Mouse (Mus musculus) CH12.LX (cell line): Measurements from ENCODE around the gene Chrna10. TPM values are rescaled to one million over a fixed set of nuclear protein-coding genes. Genes with fewer than 3 reads are reported as not detected.

Source experiments
- DNase-seq: peaks from one replicate; pipeline ENCODE4 v3.0.0-alpha.2; 2013; ENCODE audit errors: extremely low read depth
- H3K27ac ChIP-seq: 2 replicates; pipeline ENCODE4 v1.5.1; 2012; ENCODE audit warnings: low read depth, mild to moderate bottlenecking, control low read depth, moderate library complexity; ENCODE audit not compliant: insufficient read depth
- H3K27me3 ChIP-seq: replicated peaks from 2 replicates; pipeline ENCODE3; 2012; ENCODE audit warnings: inconsistent platforms
- H3K36me3 ChIP-seq, 2 experiments: replicated peaks in 1 of 2; 2 replicates each; pipeline versions ENCODE3 to v1.6.1; 2012; ENCODE audit warnings: inconsistent platforms in 1 of 2, low read length in 1 of 2, mild to moderate bottlenecking in 1 of 2, mixed read lengths in 1 of 2, moderate library complexity in 1 of 2; ENCODE audit not compliant: control insufficient read depth in 1 of 2, insufficient read depth in 1 of 2
- H3K4me1 ChIP-seq, 2 experiments: 2 replicates each; pipeline ENCODE4 v1.6.1; 2012; ENCODE audit warnings: inconsistent platforms in 1 of 2, moderate library complexity in 1 of 2; ENCODE audit not compliant: insufficient read depth in 2 of 2, control insufficient read depth in 1 of 2
- H3K4me2 ChIP-seq: 2 replicates; pipeline ENCODE4 v1.6.1; 2012; ENCODE audit warnings: low read depth, mild to moderate bottlenecking, control low read depth; ENCODE audit not compliant: poor library complexity, insufficient read depth, severe bottlenecking
- H3K4me3 ChIP-seq, 3 experiments: fragments of 150-350 bp in 1 of 3; sonication (generic) in 1 of 3; replicated peaks in 1 of 3; 2 replicates each; pipeline versions ENCODE3 to v1.5.1; 2011 to 2012; ENCODE audit warnings: low read depth in 2 of 3, low read length in 2 of 3, mild to moderate bottlenecking in 2 of 3, moderate library complexity in 2 of 3, control low read depth in 1 of 3, improper control_type of control experiment in 1 of 3, inconsistent platforms in 1 of 3, mixed read lengths in 1 of 3; ENCODE audit not compliant: poor library complexity in 1 of 3
- H3K79me2 ChIP-seq: replicated peaks from 2 replicates; pipeline ENCODE4 v1.6.1; 2012; ENCODE audit warnings: mild to moderate bottlenecking, moderate library complexity; ENCODE audit not compliant: control insufficient read depth, poor library complexity, insufficient read depth, severe bottlenecking; ENCODE audit errors: extremely low read depth
- H3K9ac ChIP-seq: 2 replicates; pipeline ENCODE4 v1.6.1; 2012; ENCODE audit warnings: low read depth, mild to moderate bottlenecking, control low read depth, moderate library complexity; ENCODE audit not compliant: insufficient read depth
- H3K9me3 ChIP-seq: replicated peaks from 2 replicates; pipeline ENCODE3; 2012; ENCODE audit warnings: low read length, inconsistent platforms, mixed read lengths
- BHLHE40 ChIP-seq: IDR thresholded peaks from 2 replicates; pipeline ENCODE4 v1.6.1; 2011; ENCODE audit warnings: mild to moderate bottlenecking, low read depth, low read length, improper control_type of control experiment
- CHD1 ChIP-seq: IDR thresholded peaks from 2 replicates; pipeline ENCODE4 v1.6.1; 2012; ENCODE audit warnings: low read depth, low read length, improper control_type of control experiment, inconsistent platforms
- CTCF ChIP-seq, 2 experiments: IDR thresholded peaks in 1 of 2; conservative IDR thresholded peaks in 1 of 2; 2 replicates each; pipeline ENCODE4 v1.5.1; 2011 to 2012; ENCODE audit warnings: low read depth in 2 of 2, low read length in 2 of 2, improper control_type of control experiment in 1 of 2, inconsistent platforms in 1 of 2, mild to moderate bottlenecking in 1 of 2, moderate library complexity in 1 of 2
- E2F4 ChIP-seq: IDR thresholded peaks from 2 replicates; pipeline ENCODE4 v1.6.1; 2011; ENCODE audit warnings: low read depth, low read length, improper control_type of control experiment; ENCODE audit not compliant: insufficient replicate concordance
- GABPA ChIP-seq: IDR thresholded peaks from 2 replicates; pipeline ENCODE4 v1.6.1; 2012; ENCODE audit warnings: low read depth, low read length, improper control_type of control experiment, inconsistent platforms; ENCODE audit not compliant: insufficient replicate concordance
- IRF4 ChIP-seq: IDR thresholded peaks from 2 replicates; pipeline ENCODE4 v1.6.1; 2014; ENCODE audit warnings: low read depth, mild to moderate bottlenecking, inconsistent platforms, low read length, improper control_type of control experiment
- JUN ChIP-seq: IDR thresholded peaks from 2 replicates; pipeline ENCODE4 v1.6.1; 2011; ENCODE audit warnings: low read depth, mild to moderate bottlenecking, low read length, improper control_type of control experiment, moderate library complexity; ENCODE audit not compliant: insufficient read depth
- JUND ChIP-seq: conservative IDR thresholded peaks from 2 replicates; pipeline ENCODE4 v1.6.1; 2011; ENCODE audit warnings: low read depth, low read length, improper control_type of control experiment
- KAT2A ChIP-seq: IDR thresholded peaks from 2 replicates; pipeline ENCODE4 v1.6.1; 2012; ENCODE audit warnings: low read length, improper control_type of control experiment, inconsistent platforms; ENCODE audit not compliant: insufficient replicate concordance
- MAFK ChIP-seq: IDR thresholded peaks from 2 replicates; pipeline ENCODE4 v1.6.1; 2011; ENCODE audit warnings: low read length, improper control_type of control experiment; ENCODE audit not compliant: insufficient replicate concordance
- MYC ChIP-seq: IDR thresholded peaks from 2 replicates; pipeline ENCODE4 v1.6.1; 2011; ENCODE audit warnings: low read depth, mild to moderate bottlenecking, improper control_type of control experiment, low read length
- NELFE ChIP-seq: IDR thresholded peaks from 2 replicates; pipeline ENCODE4 v1.6.1; 2011; ENCODE audit warnings: low read depth, low read length, improper control_type of control experiment
- NRF1 ChIP-seq: IDR thresholded peaks from 2 replicates; pipeline ENCODE4 v1.6.1; 2014; ENCODE audit warnings: low read depth, mild to moderate bottlenecking, inconsistent platforms, low read length, improper control_type of control experiment, moderate library complexity
- POLR2A ChIP-seq: IDR thresholded peaks from 2 replicates; pipeline ENCODE4 v1.6.1; 2011; ENCODE audit warnings: low read depth, mild to moderate bottlenecking, improper control_type of control experiment, low read length
- POLR2AphosphoS2 ChIP-seq: IDR thresholded peaks from 2 replicates; pipeline ENCODE4 v1.6.1; 2011; ENCODE audit warnings: low read depth, low read length, improper control_type of control experiment
- RAD21 ChIP-seq: IDR thresholded peaks from 2 replicates; pipeline ENCODE4 v1.6.1; 2011; ENCODE audit warnings: low read depth, mild to moderate bottlenecking, low read length, improper control_type of control experiment, moderate library complexity
- RCOR1 ChIP-seq: conservative IDR thresholded peaks from 2 replicates; pipeline ENCODE4 v1.6.1; 2012; ENCODE audit warnings: low read depth, mild to moderate bottlenecking, inconsistent platforms, low read length, improper control_type of control experiment
- SIN3A ChIP-seq: IDR thresholded peaks from 2 replicates; pipeline ENCODE4 v1.6.1; 2012; ENCODE audit warnings: low read length, improper control_type of control experiment, inconsistent platforms
- TBP ChIP-seq: conservative IDR thresholded peaks from 2 replicates; pipeline ENCODE4 v1.6.1; 2011; ENCODE audit warnings: low read depth, low read length, improper control_type of control experiment
- UBTF ChIP-seq: IDR thresholded peaks from 2 replicates; pipeline ENCODE4 v1.6.1; 2012; ENCODE audit warnings: low read depth, mild to moderate bottlenecking, inconsistent platforms, low read length, improper control_type of control experiment, moderate library complexity
- USF1 ChIP-seq: IDR thresholded peaks from 2 replicates; pipeline ENCODE4 v1.6.1; 2014; ENCODE audit warnings: low read depth, mild to moderate bottlenecking, inconsistent platforms, low read length, improper control_type of control experiment
- USF2 ChIP-seq: conservative IDR thresholded peaks from 2 replicates; pipeline ENCODE4 v1.6.1; 2011; ENCODE audit warnings: low read depth, low read length, improper control_type of control experiment
- ZKSCAN1 ChIP-seq: IDR thresholded peaks from 2 replicates; pipeline ENCODE4 v1.6.1; 2012; ENCODE audit warnings: low read depth, inconsistent platforms, low read length, improper control_type of control experiment, borderline replicate concordance
- ZMIZ1 ChIP-seq: IDR thresholded peaks from 2 replicates; pipeline ENCODE4 v1.6.1; 2012; ENCODE audit warnings: low read depth, mild to moderate bottlenecking, inconsistent platforms, low read length, improper control_type of control experiment
- ZNF384 ChIP-seq: IDR thresholded peaks from 2 replicates; pipeline ENCODE4 v1.6.1; 2012; ENCODE audit warnings: low read depth, low read length, improper control_type of control experiment, inconsistent platforms
- dilution Hi-C: fragments of 300-500 bp; cut with MboI; formaldehyde crosslinking; loops from 2 replicates; pipeline ENCODE4 v1.14.3; 2020; ENCODE audit warnings: low sequenced_read_pairs; ENCODE audit not compliant: extremely low pct_unique_long_range_greater_than_20kb, extremely low pct_ligation_motif_present
- in situ Hi-C: fragments of 300-500 bp; cut with MboI; formaldehyde crosslinking; loops from 3 replicates; pipeline ENCODE4 v1.14.3; 2019; ENCODE audit warnings: low sequenced_read_pairs, low pct_ligation_motif_present, low pct_unique_long_range_greater_than_20kb, mixed read lengths
- polyA plus RNA-seq: library from polyadenylated mRNA; unstranded; fragments of >175 nt; gene quantifications from 2 replicates; pipeline ENCODE4 v1.2.1, GENCODE M21; 2012; ENCODE audit warnings: low read depth; ENCODE audit not compliant: insufficient read length
- total RNA-seq, 2 experiments: library from RNA; depleted of rRNA; stranded (reverse); fragments of 300-350 nt in 1 of 2; fragments of >200 nt in 1 of 2; gene quantifications; 2 replicates each; pipeline ENCODE4 v1.2.3; 2012 to 2014

Gene Chrna10
- total and polyA plus RNA-seq, 3 experiments = not detected

DNA sequence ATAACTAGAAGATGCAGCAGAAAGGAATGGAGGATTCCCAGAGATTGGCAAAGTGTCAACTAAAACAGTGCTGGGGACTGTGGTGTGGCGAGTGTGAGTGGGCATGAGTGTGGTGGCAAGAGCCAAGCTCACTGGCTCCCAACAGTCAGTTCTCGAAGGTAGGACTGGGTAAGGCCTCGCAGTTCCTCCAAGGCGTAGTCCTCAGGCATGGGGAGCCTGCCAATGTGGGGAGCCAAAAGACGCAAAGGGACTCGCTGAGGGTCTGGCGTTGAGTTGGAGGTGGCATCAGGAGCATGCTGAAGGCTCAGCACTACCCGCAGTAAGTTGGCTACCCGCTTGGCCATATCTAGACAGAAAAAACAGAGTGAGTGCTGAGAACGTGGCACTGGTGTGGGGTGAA, 3.7 kb upstream of the Chrna10 start:
- in situ Hi-C loops = no loop called here
- TF ChIP-seq USF1 (no peak), USF2 (no peak), RAD21 (no peak), KAT2A (no peak), POLR2AphosphoS2 (no peak), JUN (no peak), MAFK (no peak), MYC (no peak), POLR2A (no peak), GABPA (no peak)
- TF ChIP-seq, all 38 proteins: peak for 0
- Histone ChIP-seq H3K4me2 (no peak overlapping the region), H3K27ac (no peak overlapping the region), H3K79me2 (no peaks in the 10 kb centered on the region), H3K9ac (no peak overlapping the region), H3K36me3 (peaks cover 61 to 72% of the 10 kb centered on the region in 2 experiments), H3K4me3 (no peak overlapping the region), H3K4me1 (peaks cover 0 to 17% of the 10 kb centered on the region in 2 experiments; a peak in 2 of 4 replicates), H3K27me3 (no peaks in the 10 kb centered on the region), H3K9me3 (no peaks in the 10 kb centered on the region)
- DNase-seq = no peak
- dilution Hi-C loops = no loop called here

DNA sequence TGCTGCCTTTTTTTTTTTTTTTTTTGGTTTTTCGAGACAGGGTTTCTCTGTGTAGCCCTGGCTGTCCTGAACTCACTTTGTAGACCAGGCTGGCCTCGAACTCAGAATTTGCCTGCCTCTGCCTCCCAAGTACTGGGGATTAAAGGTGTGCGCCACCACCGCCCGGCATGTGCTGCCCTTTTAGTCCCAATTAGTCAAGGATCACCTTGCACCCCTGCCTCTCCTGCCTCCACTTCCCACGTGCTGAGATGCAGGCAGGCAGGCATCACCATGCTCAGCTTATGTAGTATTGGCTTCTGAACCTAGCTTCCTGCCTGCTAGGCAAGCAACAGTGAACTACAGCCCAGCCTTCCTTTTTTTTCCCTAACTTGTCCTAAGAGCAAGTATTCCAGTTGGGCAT, 754 bp upstream of the Chrna10 start:
- Histone ChIP-seq H3K4me3 (no peak overlapping the region), H3K27me3 (no peaks in the 10 kb centered on the region), H3K9ac (no peak overlapping the region), H3K9me3 (no peaks in the 10 kb centered on the region), H3K27ac (no peak overlapping the region), H3K79me2 (no peaks in the 10 kb centered on the region), H3K4me2 (no peak overlapping the region), H3K36me3 (peaks cover 31 to 43% of the 10 kb centered on the region in 2 experiments), H3K4me1 (peaks cover 2 to 21% of the 10 kb centered on the region in 2 experiments; a peak in 3 of 4 replicates)
- DNase-seq = no peak
- in situ Hi-C loops (no loop called here), dilution Hi-C loops (no loop called here)
- no peak for TF ChIP-seq GABPA
- TF ChIP-seq IRF4 = no peak
- TF ChIP-seq NELFE = no peak
- TF ChIP-seq POLR2A = no peak
- TF ChIP-seq JUND = no peak
- no peak for TF ChIP-seq E2F4
- no peak for TF ChIP-seq ZKSCAN1
- no peak for TF ChIP-seq CHD1
- TF ChIP-seq NRF1 = no peak
- no peak for TF ChIP-seq ZNF384
- no peak for TF ChIP-seq KAT2A
- TF ChIP-seq CTCF (conservative IDR thresholded peaks at IDR 0.05 in 1 of 2, IDR thresholded peaks at IDR 0.05 in 1 of 2; ENCODE audit: low read depth in 2 of 2, low read length in 2 of 2) = no peak
- no peak for TF ChIP-seq UBTF
- TF ChIP-seq MYC = no peak
- no peak for TF ChIP-seq ZMIZ1
- no peak for TF ChIP-seq BHLHE40
- no peak for TF ChIP-seq SIN3A
- TF ChIP-seq TBP = no peak
- no peak for TF ChIP-seq RCOR1
